Mouse (Mus musculus) ES-E14 (cell line): ENCODE results near the gene Pfn4.
"Not testable (repeated sequence)": the region's sequence is repeated elsewhere in the genome, so short reads cannot be mapped to it uniquely, and the experiment has no call there.

ENCODE experiments used
- CHD2 ChIP-seq: IDR thresholded peaks from 2 replicates; pipeline ENCODE4 v1.6.1; 2014; ENCODE audit warnings: mild to moderate bottlenecking, low read depth, low read length, inconsistent platforms
- HCFC1 ChIP-seq: IDR thresholded peaks from 2 replicates; pipeline ENCODE4 v1.6.1; 2012; ENCODE audit warnings: low read length, inconsistent platforms, borderline replicate concordance; ENCODE audit not compliant: insufficient read depth
- ZC3H11A ChIP-seq: IDR thresholded peaks from 2 replicates; pipeline ENCODE4 v1.6.1; 2012; ENCODE audit warnings: low read depth, mild to moderate bottlenecking, inconsistent platforms, low read length, borderline replicate concordance
- ZNF384 ChIP-seq: IDR thresholded peaks from 2 replicates; pipeline ENCODE4 v1.6.1; 2012; ENCODE audit warnings: low read depth, low read length, inconsistent platforms

- TF ChIP-seq HCFC1, CHD2, ZC3H11A, ZNF384: not testable (repeated sequence)
Observed at GRCm38 (mm10) chr12:4797471-4797870, 28.6 kb downstream of the Pfn4 start.
